Mouse (Mus musculus) heart, adult 8-10 months (tissue): Measurements from ENCODE around the gene Abcc4. TPM values are rescaled to one million over a fixed set of nuclear protein-coding genes. Genes with fewer than 3 reads are reported as not detected.
"Not testable (repeated sequence)": the region's sequence is repeated elsewhere in the genome, so short reads cannot be mapped to it uniquely, and the experiment has no call there.

Experiments
- DNase-seq: peaks from one replicate; pipeline ENCODE4 v3.0.0; 2022; ENCODE audit warnings: low spot score
- total RNA-seq, 4 experiments: library from RNA; stranded (reverse); gene quantifications; 2 replicates each; pipeline ENCODE4 v1.2.4; 2022

The Abcc4 gene
- total RNA-seq, 4 experiments from 2014 or later = 7.4 to 9.9 (median 8.5) TPM

- no peak for DNase-seq
Observed at GRCm38 (mm10) chr14:118581673-118582072, 124.3 kb downstream of the Abcc4 start.

GRCm38 (mm10) chr14:118579013-118579728, 126.8 kb downstream of the Abcc4 start:
- no peak for DNase-seq

- no peak for DNase-seq
Observed at GRCm38 (mm10) chr14:118577895-118578294, 128.1 kb downstream of the Abcc4 start.

DNA sequence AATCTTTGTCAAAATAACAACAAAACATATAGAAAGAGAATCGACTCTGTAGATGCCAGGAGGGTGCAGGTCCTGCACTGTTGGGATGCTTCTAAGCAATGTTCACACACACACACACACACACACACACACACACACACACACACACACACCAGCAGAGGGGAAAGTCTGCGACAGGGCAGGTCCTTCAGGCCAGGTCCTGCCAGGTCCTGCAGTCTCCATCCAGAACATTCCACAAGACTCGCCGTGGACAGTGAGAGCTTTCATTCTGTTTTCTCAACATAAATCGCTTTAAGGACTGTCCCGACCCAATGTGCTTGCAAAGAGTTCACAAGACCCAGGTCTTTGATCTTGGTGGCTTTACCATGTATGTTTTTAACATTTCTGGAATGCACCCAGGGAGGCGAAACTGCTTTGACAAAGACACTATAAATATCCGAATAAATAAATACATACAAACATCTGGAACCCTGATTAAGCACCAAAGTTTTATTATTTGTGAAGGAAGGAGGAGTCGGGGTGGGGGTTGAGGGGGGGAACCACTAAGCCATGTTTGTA, 133.3 kb downstream of the Abcc4 start:
- no peak for DNase-seq

- no peak for DNase-seq
Observed at GRCm38 (mm10) chr14:118569586-118569985, 136.4 kb downstream of the Abcc4 start.

GRCm38 (mm10) chr14:118568116-118568673, 137.8 kb downstream of the Abcc4 start:
- no peak for DNase-seq

GRCm38 (mm10) chr14:118566809-118567208, 139.2 kb downstream of the Abcc4 start:
- no peak for DNase-seq

- DNase-seq = no peak
Observed at GRCm38 (mm10) chr14:118566214-118566688, 139.8 kb downstream of the Abcc4 start.

- DNase-seq = no peak
Observed at GRCm38 (mm10) chr14:118565696-118566095, 140.3 kb downstream of the Abcc4 start.

GRCm38 (mm10) chr14:118563570-118563969, 142.4 kb downstream of the Abcc4 start:
- DNase-seq = no peak

- no peak for DNase-seq
Observed at GRCm38 (mm10) chr14:118552901-118553475, 153.0 kb downstream of the Abcc4 start.

DNA sequence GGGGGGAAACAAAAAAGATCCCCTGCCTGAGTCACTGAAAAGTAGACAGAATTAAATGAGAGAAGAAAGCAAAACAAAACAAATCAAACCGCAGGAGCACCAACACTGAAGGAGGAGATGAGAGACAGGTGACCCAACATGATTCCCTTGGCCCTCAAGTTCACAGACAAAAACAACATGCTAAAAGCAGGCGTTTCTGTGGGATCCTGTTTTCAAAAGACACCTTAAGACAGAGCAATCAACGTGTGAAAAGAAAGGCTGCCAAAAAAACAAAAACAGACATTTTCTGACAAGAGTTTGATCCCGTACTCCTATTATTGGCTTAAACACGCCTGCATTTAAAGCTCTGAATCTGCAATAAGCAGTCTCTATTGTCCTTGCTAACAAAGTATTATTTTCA, 153.6 kb downstream of the Abcc4 start:
- DNase-seq = no peak

DNA sequence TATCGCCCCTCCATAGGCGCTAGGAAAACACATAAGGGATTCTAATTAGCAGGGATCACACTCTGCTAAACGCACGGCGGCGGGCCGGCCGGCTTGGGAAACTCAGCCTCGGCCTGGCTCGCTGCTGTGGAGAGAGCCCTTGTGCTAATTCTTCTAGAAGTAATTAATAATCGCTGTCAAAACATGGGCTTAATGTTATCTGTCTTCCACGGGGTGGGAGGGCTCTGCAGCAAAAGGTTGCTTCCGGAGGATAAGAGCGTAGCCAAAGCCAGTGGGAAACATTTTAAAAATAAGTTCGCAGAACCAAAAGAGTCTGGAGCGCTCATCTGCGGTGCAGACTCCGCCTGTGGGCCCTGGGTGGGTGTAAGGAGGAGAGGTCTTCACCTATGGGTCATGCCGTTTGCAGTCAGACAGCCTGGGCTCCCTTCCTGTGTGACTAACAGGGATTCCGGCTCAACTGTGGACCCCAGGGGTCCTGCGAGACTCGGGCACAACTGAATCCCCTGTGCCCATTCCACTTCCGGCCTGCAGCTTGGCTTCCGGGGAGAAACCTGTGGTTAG, 154.2 kb downstream of the Abcc4 start:
- peak; percentile 31 for DNase-seq

- no peak for DNase-seq
Observed at GRCm38 (mm10) chr14:118551061-118551724, 154.8 kb downstream of the Abcc4 start.

DNA sequence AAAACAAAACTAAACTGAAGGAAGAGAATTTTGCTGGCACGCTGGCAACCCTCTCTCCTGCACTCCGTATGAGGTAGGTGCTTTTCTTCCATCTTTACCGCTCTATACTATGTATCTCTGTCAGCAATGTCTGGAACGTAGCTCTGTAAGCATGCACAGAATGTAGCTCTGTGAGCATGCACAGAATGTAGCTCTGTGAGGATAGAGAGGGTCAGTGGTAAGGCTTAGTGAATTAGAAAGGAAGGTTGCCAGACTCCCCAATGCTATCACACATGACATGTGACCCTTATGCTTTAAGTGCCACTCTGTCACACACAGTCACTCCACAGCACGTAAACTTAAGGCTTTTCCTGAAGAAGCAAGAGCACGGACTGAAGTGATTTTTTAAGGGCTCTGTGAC, 161.5 kb downstream of the Abcc4 start:
- no peak for DNase-seq

DNA sequence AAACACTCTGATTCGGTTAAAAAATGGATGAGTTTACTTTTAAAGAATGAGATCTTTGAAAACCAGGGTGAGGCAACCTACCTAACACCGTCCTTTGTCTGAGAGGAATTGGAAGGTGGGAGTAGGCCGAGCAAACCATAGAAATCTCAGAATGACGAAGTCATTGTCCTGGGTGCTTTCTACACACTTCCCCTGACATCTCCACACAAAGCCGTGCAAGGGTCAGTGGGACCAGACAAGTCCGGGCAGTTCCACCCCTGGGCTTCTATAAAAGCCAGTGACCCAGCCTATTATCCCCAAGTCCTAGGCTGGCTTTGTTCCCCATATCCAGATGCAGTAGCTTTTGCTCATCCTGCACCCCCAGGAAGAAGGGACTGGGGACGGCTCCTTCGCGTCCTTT, 163.1 kb downstream of the Abcc4 start:
- no peak for DNase-seq

DNA sequence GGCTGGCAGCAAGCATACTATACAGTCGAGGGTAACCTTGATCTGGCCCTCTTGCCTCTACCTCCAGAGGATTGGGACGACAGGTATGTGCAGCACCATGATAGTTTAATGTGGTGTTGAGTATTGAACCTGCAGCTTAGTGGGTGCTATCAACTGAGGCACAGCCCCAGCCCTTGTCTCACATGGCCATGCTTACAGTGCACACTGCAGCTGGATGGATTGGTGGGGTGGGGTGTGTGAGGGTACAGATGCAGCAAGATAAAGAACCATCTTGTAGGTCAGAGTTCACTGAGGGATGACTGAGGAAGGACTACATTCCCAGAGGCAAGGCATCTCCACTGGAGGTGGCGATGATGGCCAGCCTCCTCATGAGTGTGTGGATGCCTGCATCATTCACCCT, 174.5 kb downstream of the Abcc4 start:
- no peak for DNase-seq

GRCm38 (mm10) chr14:118514280-118515031, 191.6 kb downstream of the Abcc4 start:
- no peak for DNase-seq

GRCm38 (mm10) chr14:118511715-118512114, 194.3 kb downstream of the Abcc4 start:
- DNase-seq = not testable (repeated sequence)

- DNase-seq = no peak
Observed at GRCm38 (mm10) chr14:118510793-118511192, 195.2 kb downstream of the Abcc4 start.

- no peak for DNase-seq
Observed at GRCm38 (mm10) chr14:118510216-118510615, 195.8 kb downstream of the Abcc4 start.
